Mouse (Mus musculus): ENCODE measurements around the gene Mrpl48.

GRCm38 (mm10) chr7:100624538-100624937 lies 16.4 kb upstream of the Mrpl48 start:
- TF ChIP-seq POLR2A (IDR thresholded peaks at IDR 0.05; ENCODE audit: extremely low read depth, insufficient read depth, low read length) (no peak), CTCF (IDR thresholded peaks at IDR 0.05; ENCODE audit: low read depth, low read length) (no peak)

All from liver, adult 2 months (tissue).